Mouse (Mus musculus) liver, embryonic 16.5 days (tissue): Measurements from ENCODE around the gene Lrp5. TPM values are rescaled to one million over a fixed set of nuclear protein-coding genes. Genes with fewer than 3 reads are reported as not detected.
A peak's percentile ranks its signal among the peaks of the same experiment; 100 is the strongest.

Experiments
- ATAC-seq: fragments of 200-750 bp; cut with Nextera tagmentation; 2 replicates; pipeline ENCODE4 v1.8.0; 2017; ENCODE audit warnings: low read depth, mild to moderate bottlenecking, moderate number of reproducible peaks, moderate library complexity
- H3K27ac ChIP-seq: fragments of 300-500 bp; sonication (generic); 2 replicates; pipeline ENCODE4 v1.5.1; 2014; ENCODE audit warnings: mild to moderate bottlenecking, low read length
- H3K27me3 ChIP-seq: fragments of 300-500 bp; sonication (generic); 2 replicates; pipeline ENCODE4 v1.6.1; 2014; ENCODE audit warnings: low read depth, low read length, mixed read lengths; ENCODE audit not compliant: control insufficient read depth, insufficient read depth
- H3K36me3 ChIP-seq: fragments of 300-500 bp; sonication (generic); 2 replicates; pipeline ENCODE4 v1.6.1; 2014; ENCODE audit warnings: mild to moderate bottlenecking; ENCODE audit not compliant: control insufficient read depth, insufficient read depth
- H3K4me1 ChIP-seq: fragments of 300-500 bp; sonication (generic); 2 replicates; pipeline ENCODE4 v1.6.1; 2014; ENCODE audit warnings: low read depth, low read length, mixed read lengths; ENCODE audit not compliant: control insufficient read depth
- H3K4me2 ChIP-seq: fragments of 300-500 bp; sonication (generic); 2 replicates; pipeline ENCODE4 v1.6.1; 2014; ENCODE audit warnings: low read depth, low read length, mixed read lengths
- H3K4me3 ChIP-seq: fragments of 300-500 bp; sonication (generic); 2 replicates; pipeline ENCODE4 v1.5.1; 2014; ENCODE audit warnings: low read depth, mild to moderate bottlenecking, low read length
- H3K9ac ChIP-seq: fragments of 300-500 bp; sonication (generic); 2 replicates; pipeline ENCODE4 v1.6.1; 2014; ENCODE audit warnings: low read depth, low read length
- H3K9me3 ChIP-seq: fragments of 300-500 bp; sonication (generic); replicated peaks from 2 replicates; pipeline ENCODE4 v1.6.1; 2016; ENCODE audit warnings: low read length; ENCODE audit not compliant: control insufficient read depth
- WGBS: fragments of 180-500 bp; shearing (Covaris S2); extraction: QIAGEN DNeasy Blood & Tissue Kit; methylation state at CpG from one replicate; pipeline ENCODE4 v1.1.7; 2014; ENCODE audit not compliant: insufficient replicate concordance; 5-methylcytosine and 5-hydroxymethylcytosine counted together
- polyA plus RNA-seq: library from polyadenylated mRNA; unstranded; fragments of >200 nt; fragmentation: Nextera tagmentation; extraction: Ambion mirVana; gene quantifications from 2 replicates; pipeline ENCODE4 v1.2.1, GENCODE M21; 2015

The Lrp5 gene
- polyA plus RNA-seq, 1 experiment from 2014 or later, result 2.7 TPM

GRCm38 (mm10) chr19:3639561-3639960 lies 46.8 kb downstream of the Lrp5 start:
- Histone ChIP-seq H3K4me1 (peaks cover 2% of the 10 kb centered on the region), H3K4me2 (no peak overlapping the region), H3K27me3 (no peaks in the 10 kb centered on the region), H3K36me3 (no peaks in the 10 kb centered on the region), H3K9me3 (no peaks in the 10 kb centered on the region), H3K4me3 (no peak overlapping the region), H3K9ac (no peak overlapping the region), H3K27ac (no peak overlapping the region)
- 69% methylated on average over 7 of the region's 7 CpGs for WGBS
- no peak for ATAC-seq

GRCm38 (mm10) chr19:3638698-3639097 lies 47.7 kb downstream of the Lrp5 start:
- WGBS, result 45% methylated on average over 8 of the region's 8 CpGs
- Histone ChIP-seq H3K9ac (no peak overlapping the region), H3K36me3 (no peaks in the 10 kb centered on the region), H3K4me3 (no peak overlapping the region), H3K27me3 (no peaks in the 10 kb centered on the region), H3K27ac (no peak overlapping the region), H3K4me1 (peaks cover 2% of the 10 kb centered on the region), H3K4me2 (no peak overlapping the region), H3K9me3 (no peaks in the 10 kb centered on the region)
- ATAC-seq, result peak; percentile 60; the same call in 1 of the 2 replicates

GRCm38 (mm10) chr19:3632018-3632417 lies 54.3 kb downstream of the Lrp5 start:
- no peaks in the 10 kb centered on the region for H3K9me3 ChIP-seq
- no peak for ATAC-seq
- no peaks in the 10 kb centered on the region for H3K27me3 ChIP-seq
- H3K9ac ChIP-seq, result no peak overlapping the region
- H3K27ac ChIP-seq, result no peak overlapping the region
- no peak overlapping the region for H3K4me3 ChIP-seq
- no peaks in the 10 kb centered on the region for H3K4me1 ChIP-seq
- 61% methylated on average over 7 of the region's 7 CpGs for WGBS
- H3K36me3 ChIP-seq, result peaks cover 12% of the 10 kb centered on the region
- H3K4me2 ChIP-seq, result no peak overlapping the region

GRCm38 (mm10) chr19:3631431-3631830 lies 54.9 kb downstream of the Lrp5 start:
- H3K4me3 ChIP-seq, result no peak overlapping the region
- no peaks in the 10 kb centered on the region for H3K27me3 ChIP-seq
- peaks cover 12% of the 10 kb centered on the region for H3K36me3 ChIP-seq
- no peak overlapping the region for H3K27ac ChIP-seq
- no peaks in the 10 kb centered on the region for H3K4me1 ChIP-seq
- ATAC-seq, result no peak
- H3K9me3 ChIP-seq, result no peaks in the 10 kb centered on the region
- no peak overlapping the region for H3K9ac ChIP-seq
- no peak overlapping the region for H3K4me2 ChIP-seq
- 69% methylated on average over 5 of the region's 5 CpGs for WGBS

GRCm38 (mm10) chr19:3630486-3630885 lies 55.9 kb downstream of the Lrp5 start:
- ATAC-seq, result no peak
- Histone ChIP-seq H3K36me3 (peaks cover 12% of the 10 kb centered on the region), H3K4me1 (no peaks in the 10 kb centered on the region), H3K4me3 (no peak overlapping the region), H3K4me2 (no peak overlapping the region), H3K27me3 (no peaks in the 10 kb centered on the region), H3K9me3 (no peaks in the 10 kb centered on the region), H3K9ac (no peak overlapping the region), H3K27ac (no peak overlapping the region)
- 85% methylated on average over 5 of the region's 5 CpGs for whole genome bisulfite sequencing

- H3K9me3 ChIP-seq, result no peaks in the 10 kb centered on the region
- ATAC-seq, result no peak
- H3K4me3 ChIP-seq, result no peak overlapping the region
- H3K36me3 ChIP-seq, result peaks cover 12% of the 10 kb centered on the region
- 84% methylated on average over 20 of the region's 20 CpGs for WGBS
- H3K4me1 ChIP-seq, result no peaks in the 10 kb centered on the region
- H3K9ac ChIP-seq, result no peak overlapping the region
- H3K4me2 ChIP-seq, result no peak overlapping the region
- no peak overlapping the region for H3K27ac ChIP-seq
- H3K27me3 ChIP-seq, result no peaks in the 10 kb centered on the region
These were observed 56.3 kb downstream of the Lrp5 start for GRCm38 (mm10) chr19:3630027-3630426.

GRCm38 (mm10) chr19:3628223-3628622 lies 58.1 kb downstream of the Lrp5 start:
- Histone ChIP-seq H3K27me3 (no peaks in the 10 kb centered on the region), H3K36me3 (peaks cover 12% of the 10 kb centered on the region), H3K4me2 (no peak overlapping the region), H3K9ac (no peak overlapping the region), H3K4me1 (no peaks in the 10 kb centered on the region), H3K27ac (no peak overlapping the region), H3K4me3 (no peak overlapping the region), H3K9me3 (no peaks in the 10 kb centered on the region)
- no peak for ATAC-seq
- WGBS, result 69% methylated on average over 8 of the region's 8 CpGs

- Histone ChIP-seq H3K36me3 (peaks cover 19% of the 10 kb centered on the region), H3K9me3 (no peaks in the 10 kb centered on the region), H3K4me3 (no peak overlapping the region), H3K4me1 (no peaks in the 10 kb centered on the region), H3K9ac (no peak overlapping the region), H3K4me2 (no peak overlapping the region), H3K27ac (no peak overlapping the region), H3K27me3 (no peaks in the 10 kb centered on the region)
- whole genome bisulfite sequencing, result 73% methylated on average over 7 of the region's 7 CpGs
- ATAC-seq, result no peak
These were observed 61.3 kb downstream of the Lrp5 start for GRCm38 (mm10) chr19:3625111-3625510.

- H3K4me2 ChIP-seq, result no peak overlapping the region
- H3K27me3 ChIP-seq, result no peaks in the 10 kb centered on the region
- no peaks in the 10 kb centered on the region for H3K9me3 ChIP-seq
- WGBS, result 48% methylated on average over 5 of the region's 5 CpGs
- H3K4me3 ChIP-seq, result no peak overlapping the region
- H3K4me1 ChIP-seq, result no peaks in the 10 kb centered on the region
- peaks cover 26% of the 10 kb centered on the region for H3K36me3 ChIP-seq
- peak; percentile 37; the same call in 1 of the 2 replicates for ATAC-seq
- no peak overlapping the region for H3K27ac ChIP-seq
- H3K9ac ChIP-seq, result no peak overlapping the region
These were observed 62.5 kb downstream of the Lrp5 start for GRCm38 (mm10) chr19:3623824-3624223.
